Mouse (Mus musculus): Measurements from ENCODE around the gene Cuedc1.

Cuedc1 gene

DNA sequence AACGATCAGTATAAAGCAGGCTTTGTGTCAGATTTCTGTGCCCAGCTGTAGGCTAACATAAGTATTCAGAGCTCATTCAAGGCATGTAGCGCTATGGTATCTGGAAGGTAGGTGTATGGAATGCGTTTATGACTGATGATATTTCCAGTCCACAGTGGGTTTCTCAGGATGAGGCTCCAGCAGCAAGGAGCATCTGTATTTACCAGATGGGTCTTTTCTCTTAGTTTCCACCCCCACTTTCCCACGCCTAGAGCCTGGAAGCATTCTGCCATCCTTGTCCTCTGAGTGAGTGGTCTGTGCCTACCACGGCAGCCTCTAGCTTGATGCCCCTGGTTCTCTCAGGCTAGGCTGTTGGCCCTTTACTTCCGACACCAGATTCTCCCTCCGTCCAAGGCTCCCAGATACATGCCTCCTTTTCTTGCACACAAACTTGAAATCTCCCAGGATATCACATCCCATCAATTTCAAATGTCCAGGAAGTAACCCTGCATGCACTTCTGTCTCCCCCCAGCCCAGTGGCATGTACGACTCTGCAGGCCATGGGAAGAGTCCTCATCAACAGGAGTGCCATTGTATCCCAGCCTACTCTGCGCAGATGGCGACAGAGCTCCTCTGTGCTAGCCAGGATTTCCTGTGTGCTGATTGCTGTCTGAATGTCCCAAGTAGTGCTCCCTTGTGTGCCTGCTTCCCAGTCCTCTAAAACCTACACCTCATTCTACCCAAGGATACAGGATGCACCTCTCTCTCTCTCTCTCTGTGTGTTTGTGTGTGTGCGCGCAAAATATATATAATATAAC lies 48.6 kb downstream of the Cuedc1 start:
- DNase-seq (ENCODE audit: low read depth, low spot score) = no peak

DNA sequence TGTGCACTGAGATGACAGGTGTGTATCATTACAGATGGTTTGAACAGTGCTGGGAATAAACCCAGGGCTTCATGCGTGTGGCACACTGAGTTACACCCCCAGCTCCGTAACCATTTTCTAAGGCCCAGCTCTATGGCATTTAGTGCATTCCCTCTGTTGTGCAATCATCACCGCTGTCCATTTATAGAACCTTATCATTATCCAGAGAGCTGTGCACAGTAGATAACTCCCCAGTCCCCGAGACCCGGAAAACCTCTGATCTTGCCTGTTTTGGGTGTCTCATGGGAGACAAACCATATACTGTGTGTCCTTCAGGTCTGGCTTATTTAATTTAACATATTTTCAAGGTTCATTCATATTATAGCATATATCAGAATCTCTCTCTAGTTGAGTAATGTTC lies 49.5 kb downstream of the Cuedc1 start:
- no peak for DNase-seq (ENCODE audit: low read depth, low spot score)

GRCm38 (mm10) chr11:88148015-88148637 lies 50.3 kb downstream of the Cuedc1 start:
- DNase-seq (ENCODE audit: low read depth, low spot score) = no peak

DNA sequence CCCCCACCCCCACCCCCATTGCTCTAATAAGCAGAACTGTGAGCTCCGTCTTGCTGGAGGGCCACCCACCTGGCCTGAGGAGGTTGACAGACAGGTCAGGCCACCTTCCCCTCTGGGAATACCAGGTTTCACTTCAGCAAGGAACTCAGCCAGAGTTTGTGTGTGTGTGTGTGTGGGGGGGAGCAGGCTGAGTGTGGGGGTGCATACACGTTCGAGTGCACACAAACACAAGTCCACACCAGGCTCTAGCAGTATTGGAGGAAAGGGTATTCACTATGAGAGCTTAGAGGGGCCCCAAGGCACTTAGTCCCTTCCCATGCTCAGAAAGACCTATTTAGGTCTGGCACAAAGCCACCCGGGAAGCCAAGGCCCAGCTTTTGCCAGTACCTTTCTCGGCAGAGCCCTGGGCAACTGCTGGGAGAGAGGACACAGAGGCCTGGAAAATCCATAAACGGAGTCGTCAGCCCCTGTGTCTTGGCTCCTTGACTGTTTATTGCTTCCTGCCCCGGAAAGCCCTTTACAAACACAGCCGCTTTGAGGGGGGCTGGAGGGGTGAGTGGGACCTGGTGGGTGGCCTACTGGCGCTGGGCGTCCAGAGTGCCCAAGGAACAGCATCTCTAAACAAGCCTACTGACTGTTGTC lies 50.9 kb downstream of the Cuedc1 start:
- no peak for DNase-seq (ENCODE audit: low read depth, low spot score)

- DNase-seq (ENCODE audit: low read depth, low spot score) = no peak
Observed at GRCm38 (mm10) chr11:88151379-88152155, 53.7 kb downstream of the Cuedc1 start.

- DNase-seq (ENCODE audit: low read depth, low spot score) = no peak
Observed at GRCm38 (mm10) chr11:88153880-88154279, 56.0 kb downstream of the Cuedc1 start.

GRCm38 (mm10) chr11:88154500-88154899 lies 56.6 kb downstream of the Cuedc1 start:
- no peak for DNase-seq (ENCODE audit: low read depth, low spot score)

DNA sequence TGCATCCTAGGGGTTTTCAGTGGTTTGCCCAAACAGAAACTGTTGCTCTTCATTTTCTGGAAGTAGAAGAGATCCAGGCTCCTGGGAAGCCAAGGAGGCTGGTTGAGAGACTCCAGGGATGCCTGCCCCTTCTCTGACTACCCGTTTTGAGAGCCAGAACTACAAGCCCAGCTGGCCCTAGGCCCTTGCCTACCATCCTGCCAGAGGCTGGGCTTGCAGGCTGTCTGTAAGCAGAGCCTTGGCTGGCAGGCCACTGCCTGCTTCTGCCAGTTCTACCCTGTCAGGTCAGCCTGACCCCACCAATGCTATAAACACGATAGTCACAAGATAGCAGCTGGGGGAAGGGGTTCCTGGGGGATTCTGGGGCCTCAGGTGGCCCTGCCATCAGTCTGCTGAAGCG lies 57.6 kb downstream of the Cuedc1 start:
- DNase-seq (ENCODE audit: low read depth, low spot score) = no peak

DNA sequence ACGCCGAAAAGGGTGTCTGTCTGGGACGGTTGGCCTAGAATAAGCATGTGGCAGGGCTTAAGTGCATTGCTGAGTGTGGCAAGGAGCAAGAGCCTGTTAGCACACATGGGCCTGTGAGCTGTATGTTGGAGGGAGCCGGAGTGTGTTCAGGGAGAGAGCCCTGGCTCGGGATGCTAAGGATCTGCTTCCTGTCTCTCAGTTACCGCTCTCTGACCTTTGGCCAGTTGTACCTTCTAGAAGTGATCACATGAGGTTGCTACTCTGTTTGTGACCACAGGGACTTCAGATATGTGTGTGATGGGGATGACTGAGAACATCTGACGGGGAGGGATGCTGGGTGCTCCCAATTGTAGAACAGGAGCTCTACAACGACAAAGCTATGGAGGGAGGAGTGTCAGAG lies 58.1 kb downstream of the Cuedc1 start:
- no peak for DNase-seq (ENCODE audit: low read depth, low spot score)

- no peak for DNase-seq (ENCODE audit: low read depth, low spot score)
Observed at GRCm38 (mm10) chr11:88156403-88156802, 58.5 kb downstream of the Cuedc1 start.

DNA sequence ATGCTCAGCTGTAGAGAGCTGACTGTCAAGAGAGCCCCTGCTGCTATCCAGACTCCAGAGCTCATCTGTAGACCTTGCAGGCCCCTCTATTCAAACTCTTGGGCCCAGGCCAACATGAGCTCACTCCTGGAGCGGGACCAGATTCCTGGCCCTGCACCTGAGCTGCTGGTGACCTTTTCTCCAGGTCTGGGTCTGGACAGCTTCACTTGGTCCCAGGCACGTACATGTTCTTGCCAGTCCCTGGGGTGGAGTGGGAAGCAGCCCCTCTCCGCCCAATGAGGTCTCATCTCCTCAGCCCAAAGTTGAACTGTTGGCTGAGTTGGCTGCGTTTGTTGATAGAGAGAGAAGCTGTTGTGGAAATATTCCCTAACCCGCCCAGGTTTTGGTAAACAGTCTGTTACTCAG lies 61.0 kb downstream of the Cuedc1 start:
- DNase-seq (ENCODE audit: low read depth, low spot score) = no peak

DNA sequence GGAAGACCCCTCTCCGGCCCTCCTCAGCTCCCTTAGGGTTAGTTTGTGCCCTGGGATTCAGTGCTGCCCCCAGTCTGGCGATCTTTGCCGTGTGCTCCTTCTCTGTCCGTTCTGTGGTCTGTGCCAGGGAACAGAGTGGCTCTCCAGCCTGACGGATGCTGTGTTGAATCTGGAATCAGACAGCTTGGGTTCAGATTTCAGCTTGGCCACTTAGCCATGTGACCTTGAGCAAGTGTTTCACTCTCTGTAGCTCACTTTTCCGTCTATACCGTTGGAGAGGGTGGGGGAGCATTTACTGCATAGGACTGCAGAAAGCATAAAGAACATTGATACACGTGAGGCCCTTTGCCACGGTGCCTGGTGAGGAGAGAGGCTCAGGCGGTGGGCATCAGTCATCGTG lies 61.5 kb downstream of the Cuedc1 start:
- no peak for DNase-seq (ENCODE audit: low read depth, low spot score)

- no peak for DNase-seq (ENCODE audit: low read depth, low spot score)
Observed at GRCm38 (mm10) chr11:88160316-88160715, 62.5 kb downstream of the Cuedc1 start.

GRCm38 (mm10) chr11:88161051-88161581 lies 63.3 kb downstream of the Cuedc1 start:
- peak; percentile 79 for DNase-seq (ENCODE audit: low read depth, low spot score)

- DNase-seq (ENCODE audit: low read depth, low spot score) = peak; percentile 78
Observed at GRCm38 (mm10) chr11:88161651-88162362, 63.9 kb downstream of the Cuedc1 start.

- DNase-seq (ENCODE audit: low read depth, low spot score) = no peak
Observed at GRCm38 (mm10) chr11:88162740-88163139, 64.9 kb downstream of the Cuedc1 start.

DNA sequence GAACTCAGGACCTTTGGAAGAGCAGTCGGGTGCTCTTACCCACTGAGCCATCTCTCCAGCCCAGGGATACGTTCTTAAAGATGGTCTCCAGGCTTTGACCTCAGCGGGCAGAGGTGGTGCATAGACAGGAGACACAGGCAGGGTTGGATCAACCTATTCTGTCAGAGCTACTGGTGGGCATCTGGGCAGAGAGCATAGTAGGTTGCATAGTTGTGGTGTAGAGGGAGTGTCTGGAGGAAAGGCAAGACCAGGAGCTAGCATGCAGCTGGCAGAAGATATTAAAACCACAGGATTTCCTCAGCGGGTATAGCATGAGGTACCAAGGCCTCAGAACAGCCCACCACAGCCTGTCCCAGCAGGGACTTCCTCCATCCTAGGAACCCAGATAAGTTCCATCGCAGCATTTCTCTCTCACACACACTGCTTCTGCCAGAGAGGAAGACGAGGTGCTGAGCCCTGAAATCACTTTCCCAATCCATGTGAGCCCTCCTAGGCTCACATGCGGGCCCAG lies 66.4 kb downstream of the Cuedc1 start:
- no peak for DNase-seq (ENCODE audit: low read depth, low spot score)

- no peak for DNase-seq (ENCODE audit: low read depth, low spot score)
Observed at GRCm38 (mm10) chr11:88164801-88165377, 67.0 kb downstream of the Cuedc1 start.

- no peak for DNase-seq (ENCODE audit: low read depth, low spot score)
Observed at GRCm38 (mm10) chr11:88165683-88166364, 68.0 kb downstream of the Cuedc1 start.

DNA sequence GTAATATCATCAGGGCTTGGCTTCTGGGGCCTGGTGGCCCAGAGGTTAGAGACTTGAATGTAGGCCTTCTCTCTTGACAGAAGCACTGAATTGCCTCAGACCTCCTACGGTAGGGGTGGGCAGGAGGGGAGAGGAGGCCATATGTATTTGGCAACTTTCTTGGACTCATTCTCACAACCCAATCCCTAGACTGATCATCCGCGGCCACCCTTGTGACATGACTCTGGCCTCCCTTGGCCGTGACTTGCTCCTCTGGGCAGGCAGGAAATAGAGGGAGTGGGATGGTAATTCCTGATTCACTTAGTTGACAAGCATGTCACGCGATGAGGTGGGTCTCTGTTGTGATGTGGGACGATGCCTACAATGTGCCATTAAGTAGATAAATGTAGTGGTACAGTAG lies 68.6 kb downstream of the Cuedc1 start:
- no peak for DNase-seq (ENCODE audit: low read depth, low spot score)
